Mouse (Mus musculus) heart, embryonic 12.5 days (tissue): ENCODE measurements at regions not wholly inside any gene's neighbourhood (a gene's known extent, or its start where the extent isn't known, plus 50 kb on each side); places are given as distances from the start of the nearest gene placed in this dataset.

Source experiments
- ATAC-seq: fragments of 200-750 bp; cut with Nextera tagmentation; 2 replicates; pipeline ENCODE4 v1.8.0; 2017; ENCODE audit warnings: moderate TSS enrichment, moderate library complexity; ENCODE audit not compliant: insufficient number of reproducible peaks, low FRiP score
- H3K27ac ChIP-seq: fragments of 300-500 bp; sonication (generic); 2 replicates; pipeline ENCODE4 v1.5.1; 2016; ENCODE audit warnings: mild to moderate bottlenecking, moderate library complexity; ENCODE audit not compliant: poor library complexity, severe bottlenecking
- H3K27me3 ChIP-seq: fragments of 300-500 bp; sonication (generic); replicated peaks from 2 replicates; pipeline ENCODE4 v1.6.1; 2016; ENCODE audit warnings: mild to moderate bottlenecking, moderate library complexity
- H3K36me3 ChIP-seq: fragments of 300-500 bp; sonication (generic); 2 replicates; pipeline ENCODE4 v1.6.1; 2016; ENCODE audit warnings: mild to moderate bottlenecking, moderate library complexity
- H3K4me1 ChIP-seq: fragments of 300-500 bp; sonication (generic); replicated peaks from 2 replicates; pipeline ENCODE4 v1.6.1; 2016; ENCODE audit warnings: mild to moderate bottlenecking
- H3K4me2 ChIP-seq: fragments of 300-500 bp; sonication (generic); 2 replicates; pipeline ENCODE4 v1.6.1; 2016; ENCODE audit warnings: mild to moderate bottlenecking, moderate library complexity
- H3K4me3 ChIP-seq: fragments of 300-500 bp; sonication (generic); 2 replicates; pipeline ENCODE4 v1.5.1; 2016; ENCODE audit warnings: mild to moderate bottlenecking
- H3K9ac ChIP-seq: fragments of 300-500 bp; sonication (generic); 2 replicates; pipeline ENCODE4 v1.6.1; 2016; ENCODE audit warnings: mild to moderate bottlenecking, moderate library complexity
- H3K9me3 ChIP-seq: fragments of 300-500 bp; sonication (generic); replicated peaks from 2 replicates; pipeline ENCODE4 v1.6.1; 2016; ENCODE audit warnings: mild to moderate bottlenecking, moderate library complexity
- WGBS: fragments of 180-500 bp; shearing (Covaris S2); methylation state at CpG from one replicate; pipeline ENCODE4 v1.1.7; 2016; 5-methylcytosine and 5-hydroxymethylcytosine counted together

- no peak for ATAC-seq
- H3K4me2 ChIP-seq = no peak overlapping the region
- no peak overlapping the region for H3K27ac ChIP-seq
- H3K9me3 ChIP-seq = peaks cover 8% of the 10 kb centered on the region
- no peaks in the 10 kb centered on the region for H3K36me3 ChIP-seq
- WGBS = 70% methylated on average over 6 of the region's 6 CpGs
- no peaks in the 10 kb centered on the region for H3K27me3 ChIP-seq
- no peaks in the 10 kb centered on the region for H3K4me1 ChIP-seq
- no peak overlapping the region for H3K4me3 ChIP-seq
- no peak overlapping the region for H3K9ac ChIP-seq
Observed at GRCm38 (mm10) chr17:45240545-45240944, 193.0 kb downstream of the Cdc5l start.

GRCm38 (mm10) chr17:45237246-45237645 lies 196.3 kb downstream of the Cdc5l start:
- H3K36me3 ChIP-seq = no peaks in the 10 kb centered on the region
- no peaks in the 10 kb centered on the region for H3K27me3 ChIP-seq
- 69% methylated on average over 1 of the region's 1 CpGs for WGBS
- H3K9ac ChIP-seq = no peak overlapping the region
- H3K4me2 ChIP-seq = no peak overlapping the region
- no peaks in the 10 kb centered on the region for H3K4me1 ChIP-seq
- no peak overlapping the region for H3K27ac ChIP-seq
- H3K4me3 ChIP-seq = no peak overlapping the region
- H3K9me3 ChIP-seq = peaks cover 8% of the 10 kb centered on the region
- ATAC-seq = no peak

DNA sequence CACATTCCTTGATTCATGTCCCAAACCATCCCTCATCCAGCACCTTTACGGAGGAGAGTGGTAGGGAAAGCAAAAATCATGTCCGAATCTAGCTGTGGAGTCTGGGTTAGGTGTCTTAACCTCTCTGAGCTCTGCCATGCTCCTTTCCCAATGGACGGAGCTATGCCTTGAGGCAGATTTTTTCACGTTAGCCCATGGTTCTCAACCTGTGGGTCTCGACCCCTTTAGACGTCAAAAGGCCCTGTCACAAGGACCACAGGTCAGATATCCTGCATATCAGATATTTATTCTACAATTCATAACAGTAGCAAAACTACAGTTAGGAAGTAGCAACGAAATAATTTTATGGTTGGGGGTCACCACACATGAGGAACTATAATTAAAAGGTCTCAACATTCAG lies 198.1 kb downstream of the Cdc5l start:
- Histone ChIP-seq H3K36me3 (no peaks in the 10 kb centered on the region), H3K4me1 (no peaks in the 10 kb centered on the region), H3K4me3 (no peak overlapping the region), H3K9ac (no peak overlapping the region), H3K27me3 (no peaks in the 10 kb centered on the region), H3K4me2 (no peak overlapping the region), H3K27ac (no peak overlapping the region), H3K9me3 (peaks cover 8% of the 10 kb centered on the region)
- 86% methylated on average over 7 of the region's 7 CpGs for WGBS
- ATAC-seq = no peak

DNA sequence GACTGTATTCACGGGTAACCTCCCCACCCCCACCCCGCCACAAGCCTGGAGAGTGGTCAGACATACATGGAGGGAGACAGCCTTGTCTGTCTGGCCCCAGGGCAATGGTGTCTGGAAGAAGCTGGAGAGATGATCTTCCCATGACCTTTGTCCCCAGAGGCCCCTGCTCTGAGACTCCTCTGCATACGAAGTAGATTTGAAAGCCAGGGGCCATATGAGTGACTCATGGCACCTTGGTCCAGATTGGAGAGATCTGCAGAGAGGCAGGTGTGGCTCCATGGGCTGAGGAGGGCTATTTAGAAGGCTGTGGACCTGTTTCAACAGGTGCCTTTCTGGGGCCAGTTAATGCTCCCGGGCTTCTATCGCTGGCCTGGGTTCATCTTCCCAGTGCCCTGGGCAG lies 200.7 kb downstream of the Cdc5l start:
- Histone ChIP-seq H3K27ac (no peak overlapping the region), H3K4me1 (peaks cover 14% of the 10 kb centered on the region), H3K4me3 (no peak overlapping the region), H3K4me2 (no peak overlapping the region), H3K36me3 (no peaks in the 10 kb centered on the region), H3K27me3 (no peaks in the 10 kb centered on the region), H3K9ac (no peak overlapping the region), H3K9me3 (peaks cover 8% of the 10 kb centered on the region)
- ATAC-seq = no peak
- 61% methylated on average over 5 of the region's 5 CpGs for WGBS

- H3K9me3 ChIP-seq = no peaks in the 10 kb centered on the region
- H3K27ac ChIP-seq = no peak overlapping the region
- no peak overlapping the region for H3K9ac ChIP-seq
- no peak for ATAC-seq
- 7% methylated on average over 1 of the region's 1 CpGs for WGBS
- peaks cover 29% of the 10 kb centered on the region for H3K4me1 ChIP-seq
- H3K4me2 ChIP-seq = no peak overlapping the region
- no peaks in the 10 kb centered on the region for H3K36me3 ChIP-seq
- H3K27me3 ChIP-seq = no peaks in the 10 kb centered on the region
- no peak overlapping the region for H3K4me3 ChIP-seq
Observed at GRCm38 (mm10) chr17:45227190-45227589, 206.3 kb downstream of the Cdc5l start.

DNA sequence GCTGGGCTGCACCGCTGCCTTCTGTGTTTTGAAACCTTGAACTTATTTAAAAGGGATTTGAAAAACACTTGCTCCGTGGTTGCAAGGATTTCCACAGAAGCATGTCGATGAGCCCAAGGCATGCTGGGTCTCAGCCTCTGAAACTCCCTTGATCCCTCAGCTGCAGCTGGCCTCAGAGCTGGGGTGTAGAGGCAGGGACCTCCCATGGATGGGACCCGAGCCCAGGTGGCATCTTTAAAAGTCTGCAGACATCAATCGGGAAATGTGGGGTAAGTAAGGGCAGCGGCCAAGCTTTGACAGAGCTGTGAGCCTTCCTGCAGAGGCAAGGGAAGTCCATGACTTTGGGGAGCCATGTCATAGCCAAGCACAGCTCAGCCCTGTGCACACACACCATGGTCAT lies 207.1 kb downstream of the Cdc5l start:
- WGBS = 47% methylated on average over 6 of the region's 6 CpGs
- no peak for ATAC-seq
- no peak overlapping the region for H3K9ac ChIP-seq
- no peak overlapping the region for H3K27ac ChIP-seq
- H3K4me1 ChIP-seq = peaks cover 29% of the 10 kb centered on the region
- H3K36me3 ChIP-seq = no peaks in the 10 kb centered on the region
- H3K4me3 ChIP-seq = no peak overlapping the region
- H3K4me2 ChIP-seq = no peak overlapping the region
- no peaks in the 10 kb centered on the region for H3K9me3 ChIP-seq
- no peaks in the 10 kb centered on the region for H3K27me3 ChIP-seq

GRCm38 (mm10) chr17:45221625-45222024 lies 211.9 kb downstream of the Cdc5l start:
- 30% methylated on average over 10 of the region's 10 CpGs for WGBS
- Histone ChIP-seq H3K9me3 (no peaks in the 10 kb centered on the region), H3K4me2 (no peak overlapping the region), H3K4me3 (no peak overlapping the region), H3K27ac (no peak overlapping the region), H3K27me3 (no peaks in the 10 kb centered on the region), H3K9ac (no peak overlapping the region), H3K36me3 (no peaks in the 10 kb centered on the region), H3K4me1 (peaks cover 14% of the 10 kb centered on the region; the same call in 1 of the 2 replicates)
- ATAC-seq = no peak

- Histone ChIP-seq H3K4me3 (no peak overlapping the region), H3K9me3 (no peaks in the 10 kb centered on the region), H3K27ac (no peak overlapping the region), H3K4me1 (peaks cover 9% of the 10 kb centered on the region; the same call in 1 of the 2 replicates), H3K4me2 (no peak overlapping the region), H3K36me3 (no peaks in the 10 kb centered on the region), H3K27me3 (no peaks in the 10 kb centered on the region), H3K9ac (no peak overlapping the region)
- ATAC-seq = no peak
- WGBS = 80% methylated on average over 5 of the region's 5 CpGs
Observed at GRCm38 (mm10) chr17:45217126-45217525, 216.4 kb downstream of the Cdc5l start.

DNA sequence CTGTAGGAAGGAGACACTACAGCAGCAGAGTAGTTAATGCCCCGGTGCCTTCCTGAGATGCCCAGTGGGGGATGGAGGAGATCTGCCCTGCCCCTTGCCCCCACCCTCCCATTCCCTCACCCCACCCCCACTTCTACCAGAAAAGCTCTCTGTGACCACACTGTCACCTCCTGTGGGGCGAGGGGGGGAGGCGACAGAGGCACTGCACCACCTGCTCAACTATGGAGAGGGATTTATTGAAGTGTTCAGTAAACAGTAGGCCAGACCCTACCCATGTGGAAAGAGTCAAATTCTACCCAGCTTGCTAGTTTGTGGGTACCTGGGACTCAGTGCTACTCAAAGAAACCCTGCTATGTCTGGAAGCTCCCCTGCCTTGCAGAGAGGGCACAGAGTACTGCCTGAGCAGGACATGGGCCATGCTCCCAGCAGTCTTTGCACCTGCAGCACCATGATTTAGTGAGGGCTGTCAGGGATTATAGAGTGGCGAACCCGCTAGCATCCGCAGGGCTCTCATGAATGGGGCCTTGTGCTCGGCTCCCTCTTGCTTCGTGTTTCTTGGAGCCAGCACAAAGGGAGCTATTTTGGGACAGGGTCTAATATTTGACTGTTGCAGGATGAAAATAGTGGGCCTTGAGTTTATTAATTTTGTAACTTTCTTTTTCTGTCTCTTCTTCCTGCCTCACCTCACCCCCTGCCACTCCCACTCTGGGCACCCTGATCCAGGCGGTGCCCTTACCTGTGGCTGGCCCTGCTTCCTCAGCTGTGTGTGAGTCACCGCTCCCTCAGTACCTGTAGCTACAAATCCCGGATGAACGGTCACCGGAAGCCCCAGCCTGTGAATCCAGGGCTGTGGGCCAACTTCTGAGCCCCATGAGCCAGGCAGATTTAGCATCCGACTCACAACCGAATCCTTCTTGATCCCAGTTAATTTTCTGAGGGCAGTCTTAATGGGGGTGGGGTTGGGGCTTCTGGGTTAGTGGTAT lies 218.2 kb downstream of the Cdc5l start:
- Histone ChIP-seq H3K9me3 (peaks cover 5% of the 10 kb centered on the region), H3K9ac (no peak overlapping the region), H3K36me3 (no peaks in the 10 kb centered on the region), H3K4me1 (peaks cover 9% of the 10 kb centered on the region; the same call in 1 of the 2 replicates), H3K27ac (no peak overlapping the region), H3K4me2 (no peak overlapping the region), H3K27me3 (no peaks in the 10 kb centered on the region), H3K4me3 (no peak overlapping the region)
- no peak for ATAC-seq
- WGBS = 66% methylated on average over 15 of the region's 15 CpGs

GRCm38 (mm10) chr17:45210984-45211383 lies 222.6 kb downstream of the Cdc5l start:
- H3K36me3 ChIP-seq = no peaks in the 10 kb centered on the region
- H3K9ac ChIP-seq = no peak overlapping the region
- H3K9me3 ChIP-seq = peaks cover 5% of the 10 kb centered on the region
- H3K4me1 ChIP-seq = peaks cover 14% of the 10 kb centered on the region
- H3K4me2 ChIP-seq = no peak overlapping the region
- H3K4me3 ChIP-seq = no peak overlapping the region
- 83% methylated on average over 2 of the region's 2 CpGs for WGBS
- ATAC-seq = no peak
- no peak overlapping the region for H3K27ac ChIP-seq
- no peaks in the 10 kb centered on the region for H3K27me3 ChIP-seq

DNA sequence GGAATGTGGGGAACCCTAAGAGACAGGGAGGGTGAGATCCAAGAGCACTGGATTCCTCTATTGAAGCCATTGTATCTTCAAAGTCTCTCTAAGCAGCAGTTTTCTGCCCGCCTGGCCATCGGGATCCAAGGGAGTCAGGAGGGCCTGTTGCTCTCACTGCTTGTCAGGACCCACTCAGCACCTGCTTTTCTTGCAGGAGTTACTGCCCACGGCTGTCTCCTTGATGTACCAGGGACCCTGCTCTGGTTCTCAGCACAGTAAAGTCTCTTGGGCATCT lies 224.2 kb downstream of the Cdc5l start:
- 38% methylated on average over 3 of the region's 3 CpGs for WGBS
- Histone ChIP-seq H3K27me3 (no peaks in the 10 kb centered on the region), H3K36me3 (no peaks in the 10 kb centered on the region), H3K9me3 (peaks cover 5% of the 10 kb centered on the region), H3K4me1 (peaks cover 19% of the 10 kb centered on the region), H3K9ac (no peak overlapping the region), H3K27ac (no peak overlapping the region), H3K4me3 (no peak overlapping the region), H3K4me2 (no peak overlapping the region)
- no peak for ATAC-seq
